Mouse (Mus musculus): Measurements from ENCODE around the gene Eno1.
A peak's percentile ranks its signal among the peaks of the same experiment; 100 is the strongest.
"Not testable (repeated sequence)": the region's sequence is repeated elsewhere in the genome, so short reads cannot be mapped to it uniquely, and the experiment has no call there.

Gene Eno1

DNA sequence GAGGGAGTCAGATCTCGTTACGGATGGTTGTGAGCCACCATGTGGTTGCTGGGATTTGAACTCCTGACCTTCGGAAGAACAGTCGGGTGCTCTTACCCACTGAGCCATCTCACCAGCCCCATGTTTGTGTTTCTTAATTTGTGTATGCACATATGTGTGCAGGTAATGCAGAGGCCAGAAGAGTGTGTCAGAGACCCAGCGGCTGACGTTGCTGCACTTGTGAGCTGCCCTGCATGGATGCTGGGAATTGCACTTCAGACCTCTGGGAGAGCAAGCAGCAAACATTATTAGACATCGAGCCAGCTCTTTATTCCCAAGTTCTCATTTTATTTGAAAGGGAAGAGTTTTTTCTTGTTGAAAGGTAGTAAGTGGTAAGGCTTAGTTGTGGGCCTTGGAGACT, 42.8 kb downstream of the Eno1 start:
- not testable (repeated sequence) for DNase-seq (ENCODE audit: extremely low read depth, insufficient read length, low spot score)

DNA sequence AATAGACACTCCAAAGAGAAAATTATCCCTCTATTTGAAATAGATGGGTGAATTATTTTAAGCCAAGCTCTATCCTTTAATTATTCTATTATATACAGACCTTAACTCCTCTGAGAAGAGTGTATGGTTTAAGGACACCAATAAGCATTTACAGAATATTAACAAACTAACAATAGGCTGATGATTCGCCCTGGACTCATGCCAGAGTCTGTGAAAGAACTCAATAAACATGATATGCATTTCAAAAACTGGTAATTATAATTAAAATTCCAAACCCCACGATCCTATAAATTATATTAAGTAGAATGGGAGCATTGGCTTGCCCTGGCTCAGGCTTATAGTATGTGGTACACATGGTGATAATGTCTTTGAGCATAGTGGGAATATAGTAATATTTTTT, 43.5 kb downstream of the Eno1 start:
- no peak for DNase-seq (ENCODE audit: extremely low read depth, insufficient read length, low spot score)

DNA sequence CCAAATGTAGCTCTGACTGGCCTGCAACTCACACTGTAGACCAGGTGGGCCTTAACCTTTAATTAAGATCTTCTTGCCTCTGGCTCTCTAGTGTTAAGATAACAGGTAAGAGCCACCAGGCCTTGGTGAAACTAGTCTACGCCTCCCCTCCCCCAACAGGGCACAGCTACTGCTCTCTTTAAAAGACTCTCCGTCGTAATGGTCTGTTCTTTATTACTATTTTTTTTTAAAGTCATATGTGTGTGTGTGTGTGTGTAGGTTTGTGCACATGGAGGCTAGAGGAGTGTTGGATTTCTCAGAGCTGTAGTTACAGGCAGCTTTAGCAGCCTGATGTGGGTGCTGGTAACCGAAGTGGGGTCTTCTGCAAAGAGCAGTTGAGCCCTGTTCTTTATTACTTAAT, 43.9 kb downstream of the Eno1 start:
- DNase-seq (ENCODE audit: extremely low read depth, insufficient read length, low spot score), result no peak

DNA sequence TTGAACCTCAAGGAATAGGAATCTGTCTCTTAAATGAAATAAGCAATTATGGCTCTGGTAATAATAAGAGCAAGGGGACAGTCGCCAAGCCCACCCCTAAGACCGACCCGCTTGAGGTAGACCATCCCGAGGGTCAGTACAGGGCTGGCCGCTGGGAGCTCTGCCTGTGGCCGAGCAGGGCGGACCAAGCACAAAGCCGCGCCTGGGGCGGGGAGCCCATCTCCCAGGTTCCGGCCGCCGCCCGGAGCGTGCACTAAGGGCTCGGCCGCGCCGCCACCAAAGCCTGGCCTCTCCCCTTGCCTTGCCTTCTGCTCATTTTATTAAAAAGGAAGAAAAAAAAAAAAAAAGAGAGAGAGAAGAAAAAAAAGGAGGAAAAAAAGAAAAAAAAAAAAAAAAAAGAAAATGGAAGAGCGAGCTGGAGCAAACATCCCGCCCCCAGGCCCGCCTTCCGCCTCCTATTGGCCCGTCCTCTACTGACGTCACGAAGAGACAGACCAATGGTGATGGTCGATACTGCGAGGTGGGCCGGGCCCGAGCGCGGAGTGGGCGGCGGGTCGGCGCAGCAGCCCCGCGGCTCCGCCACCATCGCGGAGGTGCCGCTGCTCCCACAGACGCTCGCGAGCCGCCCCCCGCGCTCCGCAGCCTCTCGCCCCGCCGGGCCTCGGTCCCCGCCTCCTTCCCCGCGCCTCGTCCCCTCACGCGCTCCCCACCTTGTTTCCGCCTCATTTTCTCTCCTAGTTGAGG, 44.7 kb downstream of the Eno1 start, which contains the start of gene Rere:
Rere (plus strand) TSS at position 629 of the 744 bp plus-strand sequence.
- peak; percentile 87 for DNase-seq (ENCODE audit: extremely low read depth, insufficient read length, low spot score)

DNA sequence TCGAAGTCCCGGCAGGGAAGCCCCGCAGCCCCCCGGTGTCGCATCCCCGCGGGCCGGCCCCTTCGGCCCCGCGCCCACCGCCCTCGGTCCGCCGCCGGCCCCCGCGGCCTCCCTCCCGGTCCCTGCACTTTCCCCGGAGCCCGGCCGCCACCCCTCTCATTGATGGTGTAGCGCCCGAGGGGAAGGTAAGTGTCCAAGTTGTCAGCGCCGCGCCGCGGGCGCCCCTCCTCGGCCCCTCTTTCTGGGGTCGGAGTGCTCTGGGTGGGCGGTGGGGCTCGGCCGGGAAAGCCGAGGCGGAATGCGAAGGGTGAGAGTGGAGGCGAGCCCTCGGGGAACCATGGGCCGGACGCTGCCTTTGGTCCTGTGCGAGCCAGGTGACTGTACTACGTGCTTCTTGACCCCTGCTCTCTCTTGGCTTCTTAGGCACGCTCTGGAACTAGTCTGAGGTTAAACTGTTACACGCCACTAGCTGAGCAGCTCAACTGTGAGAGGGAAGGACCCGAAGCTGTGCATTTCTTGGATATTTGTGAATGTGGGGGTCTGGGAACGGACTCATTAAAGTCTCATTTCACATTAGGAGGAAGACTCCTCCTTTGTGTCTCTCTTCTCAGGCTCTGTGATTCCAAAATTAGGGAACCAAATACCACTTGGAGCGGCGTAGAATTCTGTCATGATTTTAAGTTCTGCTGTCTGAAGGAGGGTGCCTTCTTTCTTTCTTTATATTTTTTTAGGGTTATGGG, 45.5 kb downstream of the Eno1 start:
- DNase-seq (ENCODE audit: extremely low read depth, insufficient read length, low spot score), result peak; percentile 50

DNA sequence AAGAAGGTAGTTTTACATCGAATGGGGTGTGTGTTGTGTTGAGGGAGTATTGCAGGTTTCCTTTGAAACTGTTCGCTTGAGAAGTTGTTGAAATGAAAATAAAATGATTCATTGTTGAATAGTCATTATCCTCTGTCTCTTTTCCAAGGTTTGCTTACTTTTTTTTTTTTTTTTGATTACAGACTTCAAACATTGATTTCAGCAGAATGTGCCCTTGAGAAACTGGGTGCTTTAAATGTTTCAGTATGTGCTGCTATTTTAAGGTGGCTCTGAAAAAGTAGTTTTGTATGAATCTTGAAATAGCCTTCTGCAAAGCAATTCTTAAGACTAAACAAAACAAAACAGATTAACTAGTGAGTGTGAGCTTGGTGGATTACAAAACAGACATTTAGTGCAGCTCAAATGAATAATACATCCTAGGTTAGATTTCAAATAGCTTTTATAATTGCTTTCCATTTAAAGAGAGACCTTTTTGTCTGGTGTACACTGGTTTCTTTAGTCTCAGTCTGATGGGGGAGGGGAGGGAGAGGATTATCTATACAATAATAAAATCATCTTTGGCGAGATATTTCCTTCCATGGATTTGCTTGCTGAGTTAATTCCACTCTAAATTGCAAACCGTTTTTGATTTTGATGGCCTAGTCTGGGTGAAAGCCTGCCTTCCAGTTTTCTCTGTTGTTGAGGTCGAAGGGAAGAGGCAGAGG, 46.3 kb downstream of the Eno1 start:
- DNase-seq (ENCODE audit: extremely low read depth, insufficient read length, low spot score), result no peak

DNA sequence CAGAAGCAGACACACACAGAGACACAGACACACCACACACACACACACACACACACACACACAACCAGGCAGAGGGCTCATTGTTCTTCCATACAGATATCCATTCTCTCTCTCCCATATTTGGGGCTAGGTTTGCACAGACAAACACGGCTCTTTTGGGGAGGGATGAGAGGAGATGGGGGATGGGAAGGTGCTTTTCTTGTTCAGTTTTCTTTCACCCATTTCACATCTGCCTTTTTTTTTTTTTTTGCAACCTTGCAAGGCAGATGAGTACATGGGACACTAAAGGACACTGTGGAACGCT, 46.8 kb downstream of the Eno1 start:
- no peak for DNase-seq (ENCODE audit: extremely low read depth, insufficient read length, low spot score)

DNA sequence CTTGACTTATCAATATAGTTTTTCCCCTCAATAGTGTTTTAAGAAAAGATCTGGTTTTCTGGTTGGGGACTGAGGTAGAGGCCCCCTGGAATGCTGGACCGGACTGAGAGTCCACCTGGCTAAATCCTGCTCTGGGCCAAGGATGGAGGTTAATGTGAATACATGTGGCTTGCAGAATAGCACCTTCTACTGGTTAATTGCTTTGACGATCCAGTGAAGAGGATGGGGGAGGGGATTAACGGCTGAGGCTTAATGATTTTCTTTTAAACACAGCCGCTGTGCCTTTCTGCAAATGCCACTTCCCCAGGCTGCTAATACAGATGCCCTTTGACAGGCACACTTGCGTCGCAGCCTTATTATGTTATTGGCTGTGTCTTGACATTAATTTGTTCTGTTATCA, 47.5 kb downstream of the Eno1 start:
- DNase-seq (ENCODE audit: extremely low read depth, insufficient read length, low spot score), result no peak

DNA sequence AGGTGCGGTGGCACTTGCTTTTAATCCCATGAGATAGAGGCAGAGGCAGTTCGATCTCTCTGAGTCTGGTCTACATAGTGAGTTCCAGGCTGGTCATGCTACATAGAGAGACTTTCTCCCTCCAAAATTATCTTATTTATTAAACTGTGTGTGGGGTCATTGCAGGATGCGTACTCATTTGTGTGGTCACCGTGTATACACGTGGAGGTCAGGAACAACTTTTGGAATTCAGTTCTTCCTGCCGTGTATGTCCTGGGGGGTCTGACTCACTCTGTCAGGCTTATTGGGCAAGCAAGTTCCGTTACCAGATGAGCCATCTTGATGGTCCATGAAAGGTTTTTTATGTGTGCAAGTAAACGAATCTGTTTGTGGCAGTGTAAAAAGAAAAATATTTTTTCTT, 50.5 kb downstream of the Eno1 start:
- peak; percentile 36 for DNase-seq (ENCODE audit: extremely low read depth, insufficient read length, low spot score)

DNA sequence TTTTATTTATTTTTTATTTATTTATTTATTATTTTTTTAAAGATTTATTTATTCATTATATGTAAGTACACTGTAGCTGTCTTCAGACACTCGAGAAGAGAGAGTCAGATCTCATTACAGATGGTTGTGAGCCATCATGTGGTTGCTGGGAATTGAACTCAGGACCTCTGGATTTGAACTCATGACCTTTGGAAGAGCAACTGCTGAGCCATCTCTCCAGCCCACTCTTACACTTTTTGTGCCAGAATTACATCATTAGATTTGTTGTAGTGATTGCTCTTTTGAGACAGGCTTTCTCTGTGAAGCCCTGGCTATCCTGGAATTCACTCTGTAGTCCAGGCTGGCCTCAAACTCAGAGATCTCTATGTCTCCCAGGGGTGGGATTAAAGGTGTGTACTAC, 50.9 kb downstream of the Eno1 start:
- DNase-seq (ENCODE audit: extremely low read depth, insufficient read length, low spot score), result not testable (repeated sequence)

DNA sequence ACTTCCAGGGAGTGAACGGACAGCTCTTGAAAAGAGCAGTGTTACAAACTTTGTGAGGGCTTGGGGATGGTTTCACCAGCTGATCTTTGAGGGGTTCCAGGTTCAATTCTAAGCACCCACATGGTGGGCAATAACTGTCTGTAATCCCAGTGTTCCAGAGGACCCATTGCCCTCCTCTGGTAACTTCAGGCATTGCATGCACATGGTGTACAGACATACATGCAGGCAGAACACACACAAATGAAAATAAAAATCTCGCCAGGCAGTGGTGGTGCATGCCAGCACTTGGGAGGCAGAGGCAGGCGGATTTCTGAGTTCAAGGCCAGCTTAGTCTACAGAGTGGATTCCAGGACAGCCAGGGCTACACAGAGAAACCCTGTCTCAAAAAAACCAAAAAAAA, 55.4 kb downstream of the Eno1 start:
- no peak for DNase-seq (ENCODE audit: extremely low read depth, insufficient read length, low spot score)

DNA sequence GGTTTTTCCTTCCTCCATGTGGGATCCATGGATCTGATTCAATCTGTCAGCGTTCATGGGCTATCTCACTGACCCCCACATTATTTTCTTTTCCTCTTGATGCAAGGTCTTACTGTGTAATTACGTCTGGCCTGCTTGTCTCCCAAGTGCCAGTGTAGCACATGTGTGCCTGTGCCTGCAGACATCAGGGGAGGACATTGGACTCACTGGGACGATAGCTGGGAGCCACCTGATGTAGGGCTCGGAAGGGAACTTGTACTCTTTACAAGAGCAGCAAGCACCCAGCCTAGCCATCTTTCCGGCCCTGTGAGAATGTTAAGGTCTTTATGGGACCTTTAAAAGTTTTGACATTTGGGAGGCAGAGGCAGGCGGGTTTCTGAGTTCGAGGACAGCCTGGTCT, 58.3 kb downstream of the Eno1 start:
- DNase-seq (ENCODE audit: extremely low read depth, insufficient read length, low spot score), result no peak

DNA sequence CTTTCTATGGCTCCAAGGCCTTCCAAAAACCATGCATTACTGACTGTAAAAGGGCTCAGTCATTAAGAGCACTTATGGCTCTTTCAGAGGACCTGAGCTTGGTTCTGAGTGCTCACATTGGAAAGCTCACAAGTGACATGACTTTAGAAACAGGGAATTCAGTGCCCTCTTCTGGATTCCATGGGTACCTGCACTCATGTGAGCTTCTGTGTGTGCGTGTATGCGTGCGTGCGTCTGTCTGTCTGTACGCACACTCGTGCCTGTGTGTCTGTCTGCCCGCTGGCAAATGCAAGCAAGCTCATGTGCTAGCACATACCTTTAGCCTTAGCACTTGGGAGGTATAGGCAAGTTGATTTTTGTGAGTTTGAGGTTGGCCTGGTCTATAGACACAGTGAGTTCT, 59.4 kb downstream of the Eno1 start:
- no peak for DNase-seq (ENCODE audit: extremely low read depth, insufficient read length, low spot score)
